Mouse (Mus musculus): ENCODE measurements around the gene Tspan14.

Gene Tspan14

DNA sequence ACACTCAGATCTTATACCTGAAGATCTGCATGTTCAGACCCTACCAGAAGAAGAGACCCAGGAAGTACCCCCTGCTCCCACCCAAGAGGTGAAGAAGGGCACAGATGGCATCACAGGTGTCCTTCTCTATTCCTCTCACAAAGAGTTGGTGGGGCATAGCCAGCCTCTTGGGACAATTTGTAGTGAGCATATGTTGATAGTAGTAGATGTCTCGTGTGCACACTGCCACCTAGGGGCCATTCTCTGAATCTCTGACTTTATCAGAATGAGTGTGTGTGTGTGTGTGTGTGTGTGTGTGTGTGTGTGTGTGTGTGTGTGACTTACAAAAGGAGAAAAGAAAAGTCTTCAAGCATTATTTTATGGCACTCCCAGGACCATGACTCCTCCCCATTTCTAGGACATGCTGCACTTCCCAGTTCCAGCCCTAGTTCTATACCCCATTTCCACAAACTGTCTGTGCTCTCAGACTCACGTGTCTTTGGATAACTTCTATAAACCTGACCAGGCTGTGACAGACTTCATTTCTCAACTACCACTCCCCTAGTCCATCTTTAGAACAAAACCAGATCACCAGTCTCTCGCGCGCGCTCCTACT lies 8.6 kb upstream of the Tspan14 start:
- peak; percentile 59 for DNase-seq (ENCODE audit: extremely low read depth, low read depth)

DNA sequence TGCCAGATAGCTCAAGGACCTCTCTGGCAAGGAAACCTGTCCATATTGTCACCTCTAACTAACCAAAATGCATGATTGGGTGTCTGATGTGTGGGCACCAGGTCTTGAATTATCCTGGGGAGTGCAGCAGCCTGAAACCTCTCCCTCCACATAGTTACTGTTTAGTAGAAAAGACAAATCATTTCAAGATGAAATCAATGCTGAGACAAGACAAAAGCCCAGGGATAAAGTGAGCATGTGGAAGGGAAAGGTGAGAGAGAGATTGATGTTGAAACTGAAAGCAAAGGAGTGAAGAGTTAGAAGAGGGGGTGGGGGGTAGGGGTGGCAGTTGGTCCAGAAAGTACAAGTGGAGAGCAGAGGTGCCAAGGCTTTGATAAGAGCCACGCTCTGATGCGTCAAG lies 1.4 kb upstream of the Tspan14 start:
- DNase-seq (ENCODE audit: extremely low read depth, low read depth): no peak

DNA sequence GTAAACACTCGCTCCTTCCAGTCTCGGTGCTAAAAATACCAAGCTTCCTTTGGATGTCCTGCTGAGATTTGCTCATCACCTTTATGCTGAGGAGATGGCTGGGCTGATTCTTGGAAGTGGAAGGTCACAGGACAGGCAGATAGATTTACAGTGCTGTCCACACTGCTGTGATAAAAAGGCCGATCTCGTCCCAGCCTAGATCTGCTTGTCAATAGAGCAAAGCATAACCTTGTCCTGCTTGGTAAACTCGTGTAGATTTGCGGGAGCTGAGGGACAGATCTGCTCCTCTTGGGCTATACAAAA lies 942 bp upstream of the Tspan14 start:
- DNase-seq (ENCODE audit: extremely low read depth, low read depth): no peak

DNA sequence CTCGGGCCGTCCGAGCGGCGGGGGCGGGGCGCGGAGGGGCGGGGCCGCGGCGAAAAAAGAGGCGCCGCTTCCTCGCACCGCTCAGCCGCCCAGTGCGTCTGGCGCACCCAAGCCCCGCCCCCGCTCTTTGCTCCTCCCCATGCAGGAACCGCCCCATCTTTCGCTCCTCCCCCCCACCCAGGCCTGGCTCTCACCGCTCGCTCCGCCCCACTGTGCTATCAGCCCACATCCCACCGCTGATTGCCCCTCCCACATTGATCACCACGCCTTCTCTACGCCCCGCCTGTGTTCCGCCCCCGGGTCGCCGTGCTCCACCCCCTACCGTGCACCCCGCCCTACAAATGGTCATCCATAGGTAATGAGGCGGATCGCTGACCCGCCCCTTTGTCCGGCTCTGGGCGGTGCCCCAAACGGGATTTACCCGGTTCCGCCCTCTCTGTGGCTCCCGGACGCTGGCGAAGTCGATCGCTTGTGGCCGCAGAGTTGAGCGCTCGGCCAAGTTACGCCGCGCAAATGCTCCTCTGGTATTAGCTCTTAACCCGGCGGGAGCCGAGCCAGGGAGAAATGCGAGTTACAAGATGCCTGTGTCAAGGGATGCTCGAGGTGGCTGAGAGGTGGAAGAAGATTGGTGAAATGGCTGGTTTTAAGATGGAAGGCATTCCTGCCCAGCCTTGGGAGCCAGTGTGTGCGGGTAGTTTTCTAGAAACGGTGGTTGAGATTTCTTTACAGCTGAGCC lies 423 bp upstream of the Tspan14 start:
- peak; percentile 61 for DNase-seq (ENCODE audit: extremely low read depth, low read depth)

DNA sequence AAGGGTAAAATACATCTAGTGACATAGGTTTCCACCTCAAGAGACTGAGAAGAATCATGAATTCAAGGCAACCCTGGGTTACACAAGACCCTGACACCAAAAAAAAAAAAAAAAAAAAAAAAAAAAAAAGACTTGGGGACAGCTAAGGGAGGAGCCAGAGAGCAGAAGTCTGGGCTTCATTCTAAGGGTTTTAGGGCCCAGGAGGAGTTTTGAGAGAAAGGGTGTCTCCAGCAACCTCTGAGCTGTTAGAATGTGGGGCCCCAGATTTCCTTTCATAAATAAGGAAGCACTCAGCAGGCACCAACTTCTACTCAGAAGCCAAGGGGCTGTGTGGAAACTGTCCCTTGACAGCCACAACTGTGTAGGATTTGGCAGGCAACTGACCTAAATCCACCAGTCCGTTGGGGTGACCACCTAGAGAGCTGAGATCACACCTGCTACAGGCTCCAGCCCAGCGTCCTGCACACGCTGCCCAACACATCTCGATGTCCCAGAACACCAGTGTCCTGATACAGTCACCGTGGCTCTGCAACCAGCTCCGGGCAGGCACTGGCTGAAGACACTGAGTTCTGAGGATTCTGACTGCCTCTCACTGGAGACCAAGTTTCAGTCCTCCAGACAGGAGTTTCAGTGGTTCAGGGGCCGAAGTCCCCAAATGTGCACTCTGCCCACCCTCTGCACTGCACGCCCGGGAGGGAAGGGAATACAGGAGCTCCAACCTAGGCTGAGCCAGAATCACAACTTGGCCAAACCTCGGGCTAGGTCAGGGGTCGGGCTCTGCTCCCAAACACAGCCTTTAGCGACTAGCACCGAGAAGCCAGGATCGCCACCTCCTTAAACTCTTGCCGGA lies 875 bp downstream of the Tspan14 start:
- DNase-seq (ENCODE audit: extremely low read depth, low read depth): peak; percentile 62

DNA sequence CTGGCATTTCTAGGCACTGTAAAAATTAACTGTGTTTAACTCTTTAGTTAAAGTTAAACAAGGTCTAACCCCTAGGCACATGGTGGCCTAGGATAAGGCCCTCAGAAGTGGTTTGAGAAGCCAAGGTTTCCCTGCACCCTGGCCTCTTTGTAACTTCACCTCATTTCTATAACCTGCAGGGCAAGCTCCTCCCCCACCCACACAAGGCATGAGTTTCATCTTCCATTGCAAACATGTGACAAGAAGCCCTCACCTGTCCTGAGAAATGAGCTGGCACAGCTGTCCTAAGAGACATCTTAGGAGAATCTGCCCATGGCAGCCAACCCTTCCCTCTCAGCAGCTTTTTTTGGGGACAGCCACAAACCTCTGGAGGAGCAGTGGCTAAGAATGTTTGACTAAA lies 1.7 kb downstream of the Tspan14 start:
- no peak for DNase-seq (ENCODE audit: extremely low read depth, low read depth)

DNA sequence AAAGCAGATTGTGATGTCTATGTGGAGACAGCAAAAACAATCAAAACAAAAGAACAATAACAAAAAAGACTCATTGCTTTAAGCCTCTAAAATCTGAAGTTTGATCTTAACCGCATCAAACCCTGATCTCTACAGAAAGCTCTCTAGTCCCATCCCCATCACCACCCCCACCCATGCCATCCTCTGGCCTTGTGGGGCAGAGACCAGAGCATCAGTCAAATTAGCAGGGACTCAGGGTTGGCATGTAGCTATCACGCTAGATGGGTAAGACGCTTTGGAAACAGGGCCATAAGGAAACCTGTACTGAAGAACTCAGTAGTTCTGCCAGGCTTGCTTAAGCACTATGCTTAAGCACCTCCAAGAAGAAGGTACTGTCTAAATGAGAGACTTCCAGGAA lies 2.4 kb downstream of the Tspan14 start:
- DNase-seq (ENCODE audit: extremely low read depth, low read depth): no peak

DNA sequence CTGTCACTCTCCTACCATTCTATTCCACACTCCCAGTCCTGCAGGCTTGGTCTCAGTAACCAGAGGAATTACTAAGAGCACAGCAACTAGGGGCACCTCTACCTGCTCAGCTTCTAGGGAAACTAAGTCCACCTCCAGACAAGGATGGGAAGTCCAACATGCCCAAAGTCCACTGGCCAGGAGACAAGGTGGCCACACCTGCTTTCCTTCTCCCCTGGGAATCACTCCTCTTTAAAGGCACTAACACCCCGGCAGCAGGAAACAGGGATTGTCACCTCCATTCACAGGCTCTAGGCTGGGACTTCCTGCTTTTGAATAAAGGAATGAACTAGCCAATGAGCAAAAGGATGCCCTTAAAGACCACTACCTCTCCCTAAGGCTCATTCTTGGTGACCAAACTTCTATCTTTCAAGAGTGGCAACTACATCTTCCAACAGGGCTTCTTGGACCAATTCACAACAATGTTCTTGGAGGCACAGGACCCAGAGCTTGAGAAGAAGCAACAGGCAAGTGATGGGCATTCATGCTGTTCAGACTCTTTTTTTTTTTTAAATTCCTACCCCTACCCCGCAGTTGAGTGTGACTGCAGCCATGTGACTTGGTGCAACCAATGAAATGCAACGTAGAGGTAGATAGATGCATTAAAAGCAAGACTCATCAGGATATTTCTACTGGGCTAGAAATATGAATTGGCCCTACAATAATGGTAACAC lies 3.0 kb downstream of the Tspan14 start:
- DNase-seq (ENCODE audit: extremely low read depth, low read depth): no peak

DNA sequence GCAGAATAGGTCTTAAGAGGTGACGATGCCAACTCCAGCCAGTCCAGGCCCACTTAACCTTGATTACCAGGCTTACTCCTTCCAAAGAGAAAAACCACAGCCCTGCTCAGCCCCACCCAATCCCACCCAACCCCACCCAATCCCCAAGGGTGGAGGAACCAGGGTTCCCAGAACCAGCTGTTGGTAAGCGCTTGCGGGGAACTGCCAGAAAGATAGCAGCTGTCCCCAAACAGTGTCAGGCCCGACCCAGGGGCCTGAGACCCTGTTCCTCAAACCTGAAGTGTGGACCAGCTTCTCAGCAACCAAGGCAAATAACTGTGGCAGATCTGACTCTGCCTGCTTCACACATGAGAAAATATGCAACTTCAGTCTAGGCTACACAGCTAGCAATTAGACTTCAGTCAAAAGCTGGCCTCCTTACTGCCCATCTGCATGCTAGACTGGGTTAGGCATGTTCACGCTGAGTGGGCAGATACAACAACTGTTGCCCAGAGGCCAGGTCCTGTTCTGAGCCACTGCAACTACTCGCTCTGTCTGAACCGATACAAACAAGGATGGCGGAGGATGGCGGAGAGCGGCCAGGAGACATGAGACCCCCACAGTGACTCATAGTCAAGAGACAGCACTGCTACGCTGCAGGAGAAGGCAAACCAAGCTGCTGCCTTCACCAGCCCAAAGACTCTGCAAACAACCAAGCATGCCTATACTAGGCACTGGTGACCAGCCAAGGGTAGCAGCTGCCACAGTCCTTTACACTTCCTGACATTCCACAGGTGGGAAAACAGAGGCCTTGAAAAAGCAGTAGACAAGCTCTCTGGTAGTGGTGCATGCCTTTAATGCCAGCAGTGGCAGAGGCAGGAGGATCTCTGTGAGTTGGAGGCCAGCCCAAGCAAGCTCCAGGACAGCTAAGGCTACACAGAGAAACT lies 4.0 kb downstream of the Tspan14 start:
- DNase-seq (ENCODE audit: extremely low read depth, low read depth): peak; percentile 61

DNA sequence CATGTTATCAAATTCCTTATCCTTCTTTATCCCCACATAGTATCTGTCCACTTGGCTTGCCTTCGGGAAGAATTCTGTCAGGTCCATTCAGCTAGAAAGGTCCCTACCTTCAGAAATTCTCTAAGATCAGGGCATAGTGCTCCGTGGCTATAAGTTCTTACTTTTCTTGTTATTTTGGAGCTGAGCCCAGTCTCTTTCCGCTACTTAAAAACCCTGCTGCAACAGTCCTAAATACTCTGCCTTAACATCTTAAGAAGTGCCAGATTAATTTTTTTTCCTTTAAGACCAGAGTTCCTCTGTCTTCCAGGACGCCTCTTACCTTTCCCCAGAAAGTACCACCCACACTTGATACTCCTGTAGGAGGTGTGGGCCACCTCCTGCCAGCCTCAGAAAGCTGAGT lies 6.4 kb downstream of the Tspan14 start:
- DNase-seq (ENCODE audit: extremely low read depth, low read depth): no peak

DNA sequence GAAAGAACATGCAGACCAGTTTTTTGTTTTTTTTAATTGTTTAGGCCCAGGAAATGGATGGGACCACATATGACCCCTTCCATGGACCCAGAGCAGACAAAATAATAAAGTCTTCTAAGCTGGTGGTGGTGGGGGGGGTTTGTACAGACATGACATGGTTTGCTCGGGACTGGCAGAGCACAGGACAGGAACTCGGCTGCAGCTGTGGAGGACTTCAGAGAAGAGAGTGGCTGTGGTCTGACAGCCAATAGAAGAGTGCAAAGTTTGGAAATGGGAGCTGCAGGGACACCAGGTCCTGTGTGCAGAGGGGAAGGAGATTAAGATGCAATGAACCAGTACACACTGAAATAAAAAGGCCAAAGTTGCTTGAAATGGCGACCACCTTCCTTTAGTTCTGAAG lies 7.0 kb downstream of the Tspan14 start:
- DNase-seq (ENCODE audit: extremely low read depth, low read depth): no peak

DNA sequence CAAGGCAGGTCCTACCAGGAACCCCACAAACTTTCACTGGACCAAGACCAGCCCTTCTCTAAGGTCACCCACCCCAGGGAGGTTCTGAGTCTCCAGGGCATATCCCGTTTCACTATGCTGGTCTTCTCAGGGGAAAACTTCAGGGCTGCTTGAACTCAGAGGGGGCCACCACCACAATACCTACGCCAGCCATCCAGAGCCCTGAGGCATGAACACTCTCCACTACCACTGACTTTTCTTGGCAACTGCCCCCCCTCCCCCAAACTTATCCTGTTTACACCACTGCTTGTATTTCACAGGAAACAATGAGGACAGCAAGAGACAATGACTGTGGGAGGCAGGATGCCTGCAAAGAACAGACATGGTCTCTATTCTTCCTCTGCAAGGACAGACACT lies 7.6 kb downstream of the Tspan14 start:
- DNase-seq (ENCODE audit: extremely low read depth, low read depth): no peak

DNA sequence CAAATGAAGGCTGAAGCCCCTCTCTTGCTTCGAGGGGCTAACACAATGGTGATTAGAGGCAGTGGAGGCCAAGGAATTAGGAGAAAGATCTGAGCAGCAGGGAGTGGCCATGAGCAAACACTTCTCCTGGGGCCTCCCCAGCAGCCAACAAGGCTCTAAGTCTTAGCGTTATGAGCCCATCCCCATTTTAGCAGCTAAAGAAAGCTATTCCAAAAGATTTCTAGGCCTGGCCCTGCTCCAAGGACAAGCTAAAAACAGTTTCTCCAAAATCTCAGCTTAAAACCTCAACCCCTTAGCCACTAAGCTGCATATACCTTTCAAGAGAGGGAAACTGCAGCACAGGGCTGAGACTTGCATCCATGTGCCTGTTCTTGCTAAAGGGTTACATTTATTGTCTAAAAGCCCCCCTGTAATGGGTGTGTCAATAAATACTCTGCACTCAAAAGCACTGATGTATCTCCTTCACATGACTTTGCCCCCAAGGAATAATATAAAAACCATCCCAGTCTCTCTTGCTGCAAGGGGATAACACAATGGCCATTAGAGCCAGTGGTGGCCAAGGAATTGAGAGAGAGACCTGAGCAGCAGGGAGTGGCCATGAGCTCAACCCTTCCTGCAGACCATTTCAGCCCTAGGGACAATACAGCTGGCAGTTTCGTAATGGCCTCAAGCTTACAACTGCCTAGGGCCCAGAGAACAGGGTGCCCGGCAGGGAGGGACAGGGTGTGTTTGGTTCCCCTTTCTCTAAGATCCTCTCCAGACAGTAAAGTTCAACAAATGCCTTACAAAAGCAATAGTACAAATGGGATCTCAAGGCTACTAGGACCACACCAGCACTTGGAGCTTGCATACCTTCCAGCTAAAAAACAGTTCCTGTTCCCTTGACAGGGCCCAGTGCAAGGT lies 8.3 kb downstream of the Tspan14 start:
- DNase-seq (ENCODE audit: extremely low read depth, low read depth): no peak

DNA sequence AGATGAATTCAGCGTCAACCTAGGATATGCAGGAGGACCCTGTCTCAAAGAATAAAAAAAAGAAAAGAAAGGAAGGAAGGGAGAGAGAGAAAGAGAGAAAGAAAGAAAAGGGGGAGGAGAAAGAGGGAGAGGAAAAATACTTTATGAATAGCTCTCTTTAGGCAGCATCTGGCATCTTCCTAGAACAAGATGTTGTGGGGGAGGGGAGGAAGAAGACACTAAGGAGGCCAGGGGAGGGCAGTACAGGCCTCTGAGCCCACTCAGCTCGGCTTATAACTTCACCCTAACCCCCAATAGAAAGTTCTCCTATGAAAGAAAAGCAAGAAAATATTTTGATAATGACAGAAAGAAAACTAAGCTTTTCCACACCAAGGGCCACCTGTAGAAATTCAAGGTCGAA lies 9.0 kb downstream of the Tspan14 start:
- no peak for DNase-seq (ENCODE audit: extremely low read depth, low read depth)

DNA sequence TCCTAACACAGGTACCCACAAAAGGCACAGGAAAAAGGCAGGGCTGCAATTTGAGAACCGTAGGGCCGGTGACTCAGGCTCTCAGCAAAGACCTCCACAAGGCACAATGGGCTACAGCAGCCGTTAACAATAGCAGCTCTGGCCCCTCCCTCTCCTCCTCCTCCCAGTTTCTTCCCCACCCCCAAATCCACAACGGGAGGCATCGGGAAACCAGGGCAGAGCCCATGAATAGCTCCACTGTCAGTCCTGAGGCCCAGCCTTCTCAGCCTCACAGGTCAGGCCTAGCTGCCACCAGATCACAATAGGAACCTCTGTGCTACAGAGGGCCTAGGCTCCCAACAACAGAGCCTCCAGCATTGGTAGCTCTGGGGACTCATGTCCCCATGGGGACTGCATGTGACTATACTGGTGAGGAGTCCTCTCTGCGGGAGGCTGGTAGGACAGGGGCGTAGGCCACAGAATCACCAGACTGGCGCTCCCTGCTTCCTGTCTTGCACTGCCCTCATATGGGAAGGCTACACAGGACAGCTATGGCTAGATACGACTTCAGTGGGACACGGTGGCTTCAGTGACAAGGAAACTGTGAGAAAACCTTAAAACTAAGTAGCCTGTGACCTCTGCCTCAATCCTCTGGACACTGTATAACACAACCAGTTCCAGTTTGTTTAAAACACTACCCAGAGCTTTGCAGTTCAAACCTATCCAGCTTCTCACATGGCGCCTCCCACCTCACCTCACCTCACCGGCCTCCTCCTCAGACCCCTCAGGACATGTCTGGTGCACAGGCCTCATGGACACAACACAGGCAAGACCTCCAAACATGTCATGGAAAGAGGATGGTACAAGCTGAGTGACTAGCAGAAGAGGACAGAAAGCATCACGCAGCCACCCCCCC lies 10.1 kb downstream of the Tspan14 start:
- DNase-seq (ENCODE audit: extremely low read depth, low read depth): no peak

DNA sequence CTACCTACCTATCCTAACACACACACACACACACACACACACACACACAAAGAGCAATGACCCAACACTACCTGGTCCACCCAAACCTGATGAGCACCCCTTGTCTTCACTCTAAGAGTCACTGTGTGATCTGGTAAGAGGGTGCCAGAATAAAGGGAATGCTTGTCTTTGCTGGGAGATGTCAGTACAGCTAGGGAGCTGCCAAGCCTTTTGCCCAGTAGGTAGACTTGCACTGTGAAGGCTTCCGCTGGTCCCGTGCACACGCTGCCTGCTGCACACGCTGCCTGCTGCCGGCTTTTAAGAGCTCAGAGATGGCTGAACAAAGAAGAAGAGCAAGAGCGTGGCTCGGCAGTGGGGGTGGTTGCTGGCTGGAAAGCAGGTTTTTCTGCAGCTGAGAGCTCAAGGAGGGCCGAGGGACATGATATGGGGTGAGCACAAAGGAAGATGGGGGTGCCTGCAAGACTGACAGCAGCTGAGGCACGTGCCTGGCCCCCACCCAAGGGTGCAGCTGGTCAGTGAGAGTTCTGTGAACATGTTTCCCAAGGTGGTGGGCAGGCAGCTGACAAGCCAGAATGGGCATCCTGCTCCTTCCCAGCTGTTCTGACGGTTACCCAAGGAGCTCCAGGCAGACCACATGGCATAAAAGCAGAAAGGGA lies 10.9 kb downstream of the Tspan14 start:
- no peak for DNase-seq (ENCODE audit: extremely low read depth, low read depth)

DNA sequence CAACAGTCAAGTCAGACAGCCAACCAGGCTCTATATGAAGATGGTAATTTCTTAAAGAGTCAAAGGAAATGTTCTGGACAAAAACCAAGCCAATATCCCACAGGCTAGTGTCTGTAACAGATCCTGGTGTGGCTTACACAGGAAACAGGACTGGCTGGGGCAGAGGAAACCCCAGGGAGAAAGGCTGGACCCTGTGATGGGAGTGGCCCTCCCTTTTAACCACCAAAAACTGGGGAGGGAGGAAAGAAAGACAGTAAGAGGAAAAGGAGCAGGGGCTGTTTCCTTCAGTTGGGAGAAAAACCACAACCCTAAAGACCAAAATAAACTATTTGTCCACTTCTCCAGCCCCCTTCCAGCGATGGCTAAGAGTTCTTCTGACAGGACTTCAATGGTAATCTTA lies 11.5 kb downstream of the Tspan14 start:
- DNase-seq (ENCODE audit: extremely low read depth, low read depth): no peak

DNA sequence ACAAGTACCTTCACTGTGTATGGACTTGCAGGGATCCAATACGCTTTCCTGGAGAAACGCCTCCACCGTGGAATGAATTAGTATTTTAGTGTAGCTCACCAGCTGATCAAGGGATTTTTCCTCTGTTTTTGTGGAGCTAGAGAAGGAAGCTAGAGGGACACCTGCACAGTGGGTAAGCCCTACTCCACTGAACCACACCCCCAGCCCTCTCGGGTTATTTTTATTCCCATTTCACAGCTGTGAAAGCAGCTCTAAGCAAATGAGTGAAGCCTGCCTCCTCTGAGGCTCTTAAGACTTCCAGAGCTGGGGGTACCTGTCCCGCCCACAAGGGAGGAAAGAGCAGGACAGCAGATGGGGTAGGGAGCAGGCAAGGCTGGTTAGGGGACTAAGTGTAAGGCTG lies 13.2 kb downstream of the Tspan14 start:
- DNase-seq (ENCODE audit: extremely low read depth, low read depth): no peak

Measured in MEL-GATA-1-ER (cell line).